ENCODE assay signal across 8 mouse cellular contexts in genomic region chr12:80435887-80436286, GRCm38 (mm10). TPM values are rescaled to one million over a fixed set of nuclear protein-coding genes. Genes with fewer than 3 reads are reported as not detected.
DNase-seq lines count a peak whose midpoint lies in the region; ATAC-seq lines count a peak whose summit lies in the region.

No protein-coding gene starts in this region.

- DNase-seq in 3134 (ENCODE audit: extremely low read depth, insufficient read length, low spot score) = peak; percentile 52
- DNase-seq in embryo, embryonic 10.5 days (ENCODE audit: low spot score) = peak; percentile 62
- DNase-seq in limb, embryonic 10.5 days (ENCODE audit: low spot score) = no peak
- peak; percentile 20 for DNase-seq in retina, postnatal 7 days (ENCODE audit: low read depth, low spot score)
- no peak for DNase-seq in adrenal gland, postnatal 10 days
- DNase-seq in testis, postnatal 10 days (ENCODE audit: low spot score) = no peak

- H3K4me3 ChIP-seq in erythroblast, embryonic 14.5 days (replicated peaks) = peak overlapping the region; percentile 84
- H3K4me3 ChIP-seq in limb, embryonic 10.5 days = peak overlapping the region; percentile 81

- peaks cover 30% of the 10 kb centered on the region for H3K4me1 ChIP-seq in erythroblast, embryonic 14.5 days (ENCODE audit: control insufficient read depth)
- peaks cover 31% of the 10 kb centered on the region for H3K4me1 ChIP-seq in limb, embryonic 10.5 days

- no peak for ATAC-seq in erythroblast, adult 5-6 weeks (replicated peaks; ENCODE audit: low FRiP score, poor library complexity, severe bottlenecking)

- peaks cover 2% of the 10 kb centered on the region; the same call in 1 of the 2 replicates for H3K36me3 ChIP-seq in erythroblast, embryonic 14.5 days (ENCODE audit: control insufficient read depth)
- peaks cover 6% of the 10 kb centered on the region; the same call in 1 of the 2 replicates for H3K36me3 ChIP-seq in limb, embryonic 10.5 days

- WGBS in limb, embryonic 10.5 days = 3% methylated on average over 10 of the region's 10 CpGs

- H3K27me3 ChIP-seq in erythroblast, embryonic 14.5 days (ENCODE audit: control insufficient read depth) = peaks cover 5% of the 10 kb centered on the region
- H3K27me3 ChIP-seq in limb, embryonic 10.5 days (ENCODE audit: low read depth, poor library complexity, severe bottlenecking) = no peaks in the 10 kb centered on the region

- H3K9me3 ChIP-seq in erythroblast, embryonic 14.5 days (ENCODE audit: control insufficient read depth, low read length) = no peaks in the 10 kb centered on the region
- no peaks in the 10 kb centered on the region for H3K9me3 ChIP-seq in limb, embryonic 10.5 days (replicated peaks)

- peak overlapping the region; percentile 96 for H3K27ac ChIP-seq in limb, embryonic 10.5 days

RNA-seq across cellular contexts. Expression of gene Dcaf5, which starts 0.5 kb away (rescaled TPM):
- 0.12 and 0.19 TPM in 2 replicates for polyA plus RNA-seq in erythroblast, embryonic 14.5 days (2012)
- total RNA-seq in erythroblast, adult 5-6 weeks (2015; ENCODE audit: low replicate concordance) = 0.19 and 1.9 TPM in 2 replicates
- total RNA-seq in erythroblast, adult 5-6 weeks (2017; ENCODE audit: low replicate concordance) = 4.3 TPM in 2 replicates
- polyA plus RNA-seq in limb, embryonic 10.5 days (2016; fragmentation: Nextera tagmentation; extraction: Ambion mirVana) = 9.3 and 12.8 TPM in 2 replicates
- total RNA-seq in adrenal gland, postnatal 10 days (2021) = 10 to 100 TPM; 30.9 to 35.0 TPM

RNA-seq across cellular contexts. Expression of gene Exd2, which starts 27.0 kb away (rescaled TPM):
- 0.06 and 0.11 TPM in 2 replicates for polyA plus RNA-seq in erythroblast, embryonic 14.5 days (2012)
- total RNA-seq in erythroblast, adult 5-6 weeks (2015; ENCODE audit: low replicate concordance) = 1.7 and 1.9 TPM in 2 replicates
- total RNA-seq in erythroblast, adult 5-6 weeks (2017; ENCODE audit: low replicate concordance) = 3.1 and 4.2 TPM in 2 replicates
- polyA plus RNA-seq in limb, embryonic 10.5 days (2016; fragmentation: Nextera tagmentation; extraction: Ambion mirVana) = 25.9 and 29.7 TPM in 2 replicates
- total RNA-seq in adrenal gland, postnatal 10 days (2021) = 10 to 100 TPM; 17.0 to 17.5 TPM

Comparison
In these comparisons a context has a peak if more than half of its experiments do, and no peak if none do; other contexts are left out.
1. DNase-seq: peak in 3134 (single experiment), embryo, embryonic 10.5 days (single experiment) and retina, postnatal 7 days (single experiment); none in limb, embryonic 10.5 days (single experiment), adrenal gland, postnatal 10 days (single experiment) and testis, postnatal 10 days (single experiment).
2. RNA of gene Dcaf5, which starts 0.5 kb away (total RNA-seq): 30.9 to 35.0 TPM in adrenal gland, postnatal 10 days; 0.19 to 4.3 TPM in erythroblast, adult 5-6 weeks; every median in the first group is over 4 times any median in the second.